Mouse (Mus musculus): ENCODE measurements at regions not wholly inside any gene's neighbourhood (a gene's known extent, or its start where the extent isn't known, plus 50 kb on each side); places are given as distances from the start of the nearest gene placed in this dataset.

DNA sequence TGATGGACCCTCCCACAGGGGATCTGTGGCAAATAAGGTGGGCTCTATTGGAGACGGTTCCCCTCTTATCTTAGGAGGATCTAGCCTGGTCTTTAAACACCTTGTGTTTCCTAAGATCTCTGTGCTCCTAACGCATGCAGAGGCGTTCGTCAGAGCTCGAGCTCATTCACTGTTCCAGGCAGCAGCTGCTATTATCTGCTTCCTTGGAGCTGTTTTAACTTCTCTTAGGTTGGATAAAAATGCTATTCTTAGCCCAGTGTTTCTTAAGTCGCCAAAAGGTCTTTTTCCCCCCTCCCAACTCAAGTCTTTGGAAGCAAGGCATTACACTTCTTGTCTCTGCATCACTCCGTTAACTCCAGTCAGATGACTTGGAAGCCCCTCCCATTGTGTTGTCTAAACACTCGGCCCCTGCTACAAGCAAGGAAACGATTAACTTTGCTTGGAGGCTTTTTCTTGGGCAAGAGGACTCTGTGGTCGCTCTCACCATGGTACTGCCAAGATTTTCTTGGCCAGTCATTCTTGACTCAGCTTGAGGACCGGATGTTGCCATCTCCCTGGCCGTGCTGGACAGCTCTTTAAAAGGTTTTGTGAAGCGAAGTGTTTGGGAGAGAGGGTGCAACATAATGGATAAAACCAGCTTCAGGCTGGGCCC is 185.6 kb downstream of the Diras2 start:
- TF ChIP-seq CTCF (IDR thresholded peaks at IDR 0.05; ENCODE audit: control insufficient read depth, insufficient read depth, insufficient read length) = no peak
- TF ChIP-seq MAX (IDR thresholded peaks at IDR 0.05) = no peak
- TF ChIP-seq FOSL1 (IDR thresholded peaks at IDR 0.05; ENCODE audit: insufficient read depth, low read length, poor library complexity, severe bottlenecking) = no peak
- peak; percentile 66 for TF ChIP-seq CEBPB (IDR thresholded peaks at IDR 0.05; ENCODE audit: low read depth)
- no peak for TF ChIP-seq MYOD1 (IDR thresholded peaks at IDR 0.05; ENCODE audit: control insufficient read depth, insufficient read length, low read depth)

Data from C2C12 (cell line).